Mouse (Mus musculus): Measurements from ENCODE around the gene Hhat. TPM values are rescaled to one million over a fixed set of nuclear protein-coding genes. Genes with fewer than 3 reads are reported as not detected.

Hhat gene
- total and polyA plus RNA-seq, 3 experiments, result 0.39 to 1.0 TPM; not detected in 1

- DNase-seq (ENCODE audit: low read depth, low spot score), result no peak
- TF ChIP-seq MXI1 (IDR thresholded peaks at IDR 0.05; ENCODE audit: low read depth, low read length) (no peak), JUND (IDR thresholded peaks at IDR 0.05; ENCODE audit: low read depth, low read length) (no peak), TAL1 (IDR thresholded peaks at IDR 0.05; ENCODE audit: low read length) (no peak), EP300 (IDR thresholded peaks at IDR 0.05; ENCODE audit: low read depth in 1 of 2, low read length in 2 of 2) (no peak), MAZ (IDR thresholded peaks at IDR 0.05; ENCODE audit: low read depth, low read length) (no peak), ZMIZ1 (IDR thresholded peaks at IDR 0.05; ENCODE audit: low read depth, low read length) (no peak), CHD2 (IDR thresholded peaks at IDR 0.05; ENCODE audit: low read length) (no peak), TBP (IDR thresholded peaks at IDR 0.05; ENCODE audit: low read depth, low read length) (no peak), MAFK (IDR thresholded peaks at IDR 0.05; ENCODE audit: borderline replicate concordance, low read depth, low read length) (no peak), SIN3A (IDR thresholded peaks at IDR 0.05; ENCODE audit: low read length) (no peak), USF2 (IDR thresholded peaks at IDR 0.05; ENCODE audit: borderline replicate concordance in 1 of 2, insufficient read depth in 1 of 2, low read depth in 1 of 2, low read length in 2 of 2) (no peak), ZKSCAN1 (IDR thresholded peaks at IDR 0.05; ENCODE audit: low read depth, low read length) (no peak), ETS1 (IDR thresholded peaks at IDR 0.05; ENCODE audit: low read depth, low read length) (no peak), E2F4 (IDR thresholded peaks at IDR 0.05; ENCODE audit: borderline replicate concordance, low read depth, low read length) (no peak), BHLHE40 (IDR thresholded peaks at IDR 0.05; ENCODE audit: borderline replicate concordance, low read depth, low read length) (no peak), ZC3H11A (IDR thresholded peaks at IDR 0.05; ENCODE audit: low read depth, low read length) (no peak), HCFC1 (IDR thresholded peaks at IDR 0.05; ENCODE audit: low read depth, low read length) (no peak), ELF1 (IDR thresholded peaks at IDR 0.05; ENCODE audit: low read depth, low read length) (no peak), CHD1 (IDR thresholded peaks at IDR 0.05; ENCODE audit: low read depth, low read length) (no peak), MYB (IDR thresholded peaks at IDR 0.05; ENCODE audit: low read depth, low read length) (no peak)
Measured at GRCm38 (mm10) chr1:192720156-192720555, 50.9 kb downstream of the Hhat start.

GRCm38 (mm10) chr1:192711779-192712348 is 59.2 kb downstream of the Hhat start:
- no peaks in the 10 kb centered on the region for H3K27me3 ChIP-seq (ENCODE audit: control insufficient read depth in 1 of 2, insufficient read depth in 2 of 2, low read length in 2 of 2)
- peak; percentile 68 for DNase-seq (ENCODE audit: low read depth, low spot score)
- no peaks in the 10 kb centered on the region for H3K36me3 ChIP-seq (ENCODE audit: control insufficient read depth in 1 of 2, insufficient read depth in 2 of 2, low read length in 2 of 2)
- H3K9ac ChIP-seq (ENCODE audit: control insufficient read depth, low read depth, low read length, poor library complexity, severe bottlenecking), result no peak overlapping the region
- TF ChIP-seq ZC3H11A (IDR thresholded peaks at IDR 0.05; ENCODE audit: low read depth, low read length) (peak; percentile 83), CHD2 (IDR thresholded peaks at IDR 0.05; ENCODE audit: low read length) (no peak), ZNF384 (IDR thresholded peaks at IDR 0.05; ENCODE audit: low read depth, low read length) (no peak), RCOR1 (IDR thresholded peaks at IDR 0.05; ENCODE audit: low read depth, low read length) (no peak), JUND (IDR thresholded peaks at IDR 0.05; ENCODE audit: low read depth, low read length) (0 out of 2 replicates have a peak, but pooled peaks have one; percentile 36), ETS1 (IDR thresholded peaks at IDR 0.05; ENCODE audit: low read depth, low read length) (no peak), GATA1 (IDR thresholded peaks at IDR 0.05; ENCODE audit: low read depth, low read length) (peak; percentile 86), BHLHE40 (IDR thresholded peaks at IDR 0.05; ENCODE audit: borderline replicate concordance, low read depth, low read length) (no peak), CHD1 (IDR thresholded peaks at IDR 0.05; ENCODE audit: low read depth, low read length) (no peak), MAX (IDR thresholded peaks at IDR 0.05; ENCODE audit: low read length) (no peak), ELF1 (IDR thresholded peaks at IDR 0.05; ENCODE audit: low read depth, low read length) (no peak), USF2 (IDR thresholded peaks at IDR 0.05; ENCODE audit: borderline replicate concordance in 1 of 2, insufficient read depth in 1 of 2, low read depth in 1 of 2, low read length in 2 of 2) (no peak), SMC3 (IDR thresholded peaks at IDR 0.05; ENCODE audit: low read depth, low read length) (peak; percentile 84), CTCF (IDR thresholded peaks at IDR 0.05 in 2 of 3, conservative IDR thresholded peaks at IDR 0.05 in 1 of 3; ENCODE audit: control insufficient read depth in 1 of 3, insufficient read depth in 1 of 3, low read depth in 2 of 3, low read length in 3 of 3, poor library complexity in 1 of 3, severe bottlenecking in 1 of 3) (peak; percentile 63 to 82 (median 69)), ZMIZ1 (IDR thresholded peaks at IDR 0.05; ENCODE audit: low read depth, low read length) (no peak), RAD21 (IDR thresholded peaks at IDR 0.05; ENCODE audit: low read depth, low read length) (peak; percentile 89), GABPA (IDR thresholded peaks at IDR 0.05; ENCODE audit: low read depth, low read length) (no peak), TCF12 (IDR thresholded peaks at IDR 0.05; ENCODE audit: low read depth, low read length) (no peak)
- no peak overlapping the region for H3K4me3 ChIP-seq (ENCODE audit: control insufficient read depth in 1 of 2, insufficient read depth in 1 of 2, low read depth in 2 of 2, low read length in 2 of 2)
- no peak overlapping the region for H3K27ac ChIP-seq (ENCODE audit: control insufficient read depth, low read depth, low read length)
- no peaks in the 10 kb centered on the region for H3K9me3 ChIP-seq (replicated peaks; ENCODE audit: insufficient read depth, low read length)
- no peaks in the 10 kb centered on the region for H3K79me2 ChIP-seq (ENCODE audit: control insufficient read depth, insufficient read depth, low read length, poor library complexity)
- H3K4me1 ChIP-seq (ENCODE audit: control insufficient read depth in 1 of 2, insufficient read depth in 2 of 2, low read length in 2 of 2), result no peaks in the 10 kb centered on the region; a peak in 1 of 4 replicates

More at GRCm38 (mm10) chr1:192720156-192720555, 50.9 kb downstream of the Hhat start:
- no peaks in the 10 kb centered on the region for H3K36me3 ChIP-seq (ENCODE audit: control insufficient read depth in 1 of 2, insufficient read depth in 2 of 2, low read length in 2 of 2)
- no peak overlapping the region for H3K27ac ChIP-seq (ENCODE audit: control insufficient read depth, low read depth, low read length)
- no peaks in the 10 kb centered on the region for H3K79me2 ChIP-seq (ENCODE audit: control insufficient read depth, insufficient read depth, low read length, poor library complexity)
- no peaks in the 10 kb centered on the region for H3K4me1 ChIP-seq (ENCODE audit: control insufficient read depth in 1 of 2, insufficient read depth in 2 of 2, low read length in 2 of 2)
- H3K4me3 ChIP-seq (ENCODE audit: control insufficient read depth in 1 of 2, insufficient read depth in 1 of 2, low read depth in 2 of 2, low read length in 2 of 2), result no peak overlapping the region
- H3K9ac ChIP-seq (ENCODE audit: control insufficient read depth, low read depth, low read length, poor library complexity, severe bottlenecking), result no peak overlapping the region
- no peaks in the 10 kb centered on the region for H3K9me3 ChIP-seq (replicated peaks; ENCODE audit: insufficient read depth, low read length)
- H3K27me3 ChIP-seq (ENCODE audit: control insufficient read depth in 1 of 2, insufficient read depth in 2 of 2, low read length in 2 of 2), result no peaks in the 10 kb centered on the region

Data from MEL (cell line).